Mouse (Mus musculus) frontal cortex, adult 2 months (tissue): ENCODE results near the gene Gm8909. TPM values are rescaled to one million over a fixed set of nuclear protein-coding genes. Genes with fewer than 3 reads are reported as not detected.
"Not testable (repeated sequence)": the region's sequence is repeated elsewhere in the genome, so short reads cannot be mapped to it uniquely, and the experiment has no call there.

Experiments
- DNase-seq, 2 experiments: peaks; one replicate each; pipeline ENCODE4 v3.0.0; 2022; ENCODE audit warnings: low spot score in 1 of 2; ENCODE audit errors: extremely low spot score in 1 of 2
- polyA plus RNA-seq: library from polyadenylated mRNA; depleted of rRNA; stranded (reverse); fragments of >200 nt; gene quantifications from 2 replicates; pipeline ENCODE4 v1.2.3, GENCODE M21; 2012; rRNA removed

Gm8909 gene
- polyA plus RNA-seq, 1 experiment: not detected

- not testable (repeated sequence) for DNase-seq
Observed at GRCm38 (mm10) chr17:36120839-36121238, 47.5 kb downstream of the Gm8909 start.

- not testable (repeated sequence) for DNase-seq
Observed at GRCm38 (mm10) chr17:36116545-36116944, 51.8 kb downstream of the Gm8909 start.

Other genes starting within 250 kb of the Gm8909 start
- gene Abcf1, start 198.8 kb downstream of the Gm8909 start, polyA plus RNA-seq: 96.8 and 101 TPM in 2 replicates
- gene Gnl1, start 188.7 kb downstream of the Gm8909 start, polyA plus RNA-seq: 132 and 136 TPM in 2 replicates
- 53.1 and 53.2 TPM in 2 replicates for gene Prr3, start 188.3 kb downstream of the Gm8909 start, polyA plus RNA-seq
- 2.0 TPM in 2 replicates for gene H2-T24, start 148.0 kb downstream of the Gm8909 start, polyA plus RNA-seq
- 19.8 and 22.8 TPM in 2 replicates for gene H2-T23, start 135.7 kb downstream of the Gm8909 start, polyA plus RNA-seq
- 21.6 and 23.0 TPM in 2 replicates for gene H2-T22, start 125.8 kb downstream of the Gm8909 start, polyA plus RNA-seq
- not detected in 2 replicates for gene Gm6034, start 125.6 kb downstream of the Gm8909 start, polyA plus RNA-seq
- gene Gm11127, start 110.2 kb downstream of the Gm8909 start, polyA plus RNA-seq: 0.18 and 0.99 TPM in 2 replicates
- gene Gm19684, start 46.9 kb downstream of the Gm8909 start, polyA plus RNA-seq: 0.06 TPM in 1 of 2 replicates, not detected in the other
- gene Gm7030, start 39.1 kb downstream of the Gm8909 start, polyA plus RNA-seq: not detected in 2 replicates
- gene H2-T3, start 21.8 kb upstream of the Gm8909 start, polyA plus RNA-seq: not detected in 2 replicates
- gene Rpp21, start 89.5 kb upstream of the Gm8909 start, polyA plus RNA-seq: 60.3 and 67.4 TPM in 2 replicates
- gene Trim39, start 103.7 kb upstream of the Gm8909 start, polyA plus RNA-seq: 34.0 and 39.7 TPM in 2 replicates
- not detected in 2 replicates for gene H2-M10.2, start 118.0 kb upstream of the Gm8909 start, polyA plus RNA-seq
- gene H2-M10.1, start 157.6 kb upstream of the Gm8909 start, polyA plus RNA-seq: not detected in 2 replicates
- not detected in 2 replicates for gene H2-M10.3, start 199.9 kb upstream of the Gm8909 start, polyA plus RNA-seq